Mouse (Mus musculus): ENCODE measurements around the gene Best1. TPM values are rescaled to one million over a fixed set of nuclear protein-coding genes. Genes with fewer than 3 reads are reported as not detected.
A peak's percentile ranks its signal among the peaks of the same experiment; 100 is the strongest.

Best1 gene
- polyA plus RNA-seq (2016; fragmentation: Nextera tagmentation; extraction: Ambion mirVana) = 1.6 TPM in 2 replicates

GRCm38 (mm10) chr19:10001206-10001969 is at the start of gene Best1, which contains the start of gene Rab3il1:
Gene Best1 (minus strand): TSS chr19:10001633.
Gene Rab3il1 (plus strand): TSS chr19:10001669.
- DNase-seq (ENCODE audit: low spot score) = no peak
- Histone ChIP-seq H3K4me1 (no peaks in the 10 kb centered on the region), H3K27me3 (replicated peaks; ENCODE audit: low read depth, poor library complexity, severe bottlenecking) (no peaks in the 10 kb centered on the region), H3K9me3 (0 out of 2 replicates have a peak, but pooled peaks cover 4% of the 10 kb centered on the region), H3K27ac (replicated peaks) (peak within 1 kb of the TSS; percentile 19; the same call in 1 of the 2 replicates), H3K4me3 (no peak within 1 kb of the TSS), H3K36me3 (replicated peaks) (no peaks in the 10 kb centered on the region)
- WGBS = 79% methylated on average over 7 of the region's 7 CpGs

DNA sequence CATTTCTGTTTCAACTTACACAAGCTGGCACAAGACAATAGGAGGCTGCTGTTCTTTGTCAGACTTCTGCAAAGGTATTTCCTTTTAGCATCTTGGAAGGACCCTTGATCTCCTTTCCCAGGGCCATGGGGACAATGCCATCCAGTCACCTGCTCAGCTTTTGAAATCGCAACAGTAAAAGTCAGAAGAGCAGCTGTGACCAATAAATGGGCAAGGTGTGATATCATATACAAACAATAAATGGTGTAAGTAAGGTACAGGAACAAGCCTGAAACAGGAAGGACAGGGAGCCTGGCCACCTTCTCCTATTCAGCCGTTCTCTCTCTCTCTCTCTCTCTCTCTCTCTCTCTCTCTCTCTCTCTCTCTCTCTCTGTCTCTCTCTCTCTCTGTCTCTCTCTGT is 49.0 kb upstream of the Best1 start:
- Histone ChIP-seq H3K36me3 (replicated peaks) (peaks cover 6% of the 10 kb centered on the region; the same call in 1 of the 2 replicates), H3K4me3 (no peak overlapping the region), H3K9me3 (no peaks in the 10 kb centered on the region), H3K27ac (replicated peaks) (no peak overlapping the region), H3K27me3 (replicated peaks; ENCODE audit: low read depth, poor library complexity, severe bottlenecking) (no peaks in the 10 kb centered on the region; the same call in 1 of the 2 replicates), H3K4me1 (0 out of 2 replicates have a peak, but pooled peaks cover 4% of the 10 kb centered on the region)
- no peak for DNase-seq (ENCODE audit: low spot score)
- WGBS = 84% methylated on average over 2 of the region's 2 CpGs

DNA sequence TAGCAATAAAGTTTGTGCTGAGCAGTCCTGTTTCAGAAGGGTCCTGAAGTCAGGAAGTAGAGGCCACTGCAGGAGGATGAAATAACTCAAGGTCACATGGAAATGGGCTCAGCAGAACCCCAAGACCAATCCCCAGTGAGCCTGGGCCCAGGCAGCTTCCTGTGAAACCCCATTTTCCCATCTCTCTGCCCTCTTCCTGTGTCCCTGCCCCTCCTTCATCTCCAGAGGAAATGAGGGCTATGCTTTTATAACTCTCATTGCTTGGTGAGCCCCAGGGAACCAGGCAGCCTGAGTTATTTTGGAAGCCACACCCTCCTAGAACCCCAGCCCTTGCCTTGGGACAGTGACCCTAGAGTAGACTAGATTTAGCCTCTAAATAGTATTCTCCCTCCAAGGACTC is 48.1 kb upstream of the Best1 start:
- Histone ChIP-seq H3K36me3 (replicated peaks) (peaks cover 5% of the 10 kb centered on the region; the same call in 1 of the 2 replicates), H3K27ac (replicated peaks) (no peak overlapping the region; the same call in 1 of the 2 replicates), H3K4me1 (0 out of 2 replicates have a peak, but pooled peaks cover 4% of the 10 kb centered on the region), H3K4me3 (no peak overlapping the region), H3K27me3 (replicated peaks; ENCODE audit: low read depth, poor library complexity, severe bottlenecking) (no peaks in the 10 kb centered on the region; the same call in 1 of the 2 replicates), H3K9me3 (no peaks in the 10 kb centered on the region)
- no peak for DNase-seq (ENCODE audit: low spot score)

- Histone ChIP-seq H3K4me3 (no peak overlapping the region), H3K36me3 (replicated peaks) (no peaks in the 10 kb centered on the region), H3K27me3 (replicated peaks; ENCODE audit: low read depth, poor library complexity, severe bottlenecking) (peaks cover 14% of the 10 kb centered on the region), H3K9me3 (no peaks in the 10 kb centered on the region), H3K4me1 (peaks cover 10% of the 10 kb centered on the region), H3K27ac (replicated peaks) (no peak overlapping the region)
- no peak for DNase-seq (ENCODE audit: low spot score)
- 64% methylated on average over 3 of the region's 3 CpGs for WGBS
Observed at GRCm38 (mm10) chr19:10046983-10047382, 45.5 kb upstream of the Best1 start.

GRCm38 (mm10) chr19:10046346-10046745 is 44.9 kb upstream of the Best1 start:
- no peak for DNase-seq (ENCODE audit: low spot score)
- Histone ChIP-seq H3K4me1 (peaks cover 16% of the 10 kb centered on the region), H3K36me3 (replicated peaks) (no peaks in the 10 kb centered on the region), H3K9me3 (no peaks in the 10 kb centered on the region), H3K27ac (replicated peaks) (no peak overlapping the region), H3K27me3 (replicated peaks; ENCODE audit: low read depth, poor library complexity, severe bottlenecking) (peaks cover 16% of the 10 kb centered on the region), H3K4me3 (no peak overlapping the region)
- WGBS = 77% methylated on average over 4 of the region's 4 CpGs

GRCm38 (mm10) chr19:10045707-10046106 is 44.3 kb upstream of the Best1 start:
- H3K4me1 ChIP-seq = peaks cover 22% of the 10 kb centered on the region
- H3K27ac ChIP-seq (replicated peaks) = no peak overlapping the region
- DNase-seq (ENCODE audit: low spot score) = no peak
- 78% methylated on average over 2 of the region's 2 CpGs for WGBS
- no peaks in the 10 kb centered on the region for H3K9me3 ChIP-seq
- H3K27me3 ChIP-seq (replicated peaks; ENCODE audit: low read depth, poor library complexity, severe bottlenecking) = peaks cover 22% of the 10 kb centered on the region
- H3K4me3 ChIP-seq = no peak overlapping the region
- no peaks in the 10 kb centered on the region for H3K36me3 ChIP-seq (replicated peaks)

- peaks cover 24% of the 10 kb centered on the region for H3K4me1 ChIP-seq
- H3K36me3 ChIP-seq (replicated peaks) = no peaks in the 10 kb centered on the region
- H3K27me3 ChIP-seq (replicated peaks; ENCODE audit: low read depth, poor library complexity, severe bottlenecking) = peaks cover 36% of the 10 kb centered on the region
- no peak overlapping the region for H3K27ac ChIP-seq (replicated peaks)
- no peak overlapping the region for H3K4me3 ChIP-seq
- DNase-seq (ENCODE audit: low spot score) = no peak
- no peaks in the 10 kb centered on the region for H3K9me3 ChIP-seq
Observed at GRCm38 (mm10) chr19:10043643-10044042, 42.2 kb upstream of the Best1 start.

DNA sequence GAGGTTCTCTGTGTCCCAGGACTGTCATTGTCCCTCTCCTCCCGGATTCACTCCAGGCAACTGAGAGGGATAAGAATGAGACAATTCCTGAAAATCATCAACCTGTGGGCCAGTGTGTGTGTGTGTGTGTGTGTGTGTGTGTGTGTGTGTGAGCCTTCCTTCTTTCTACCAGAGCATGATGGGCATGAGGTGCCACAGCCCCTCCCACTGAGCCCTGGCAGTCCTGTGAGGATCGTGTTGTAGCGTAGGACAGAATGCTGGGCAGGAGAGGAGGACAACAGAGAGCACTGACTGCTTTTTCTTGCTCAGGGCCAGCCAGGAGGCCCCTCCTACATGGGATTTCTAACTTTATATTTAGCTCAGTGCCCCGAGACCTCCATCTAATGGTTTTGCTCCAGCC is 41.4 kb upstream of the Best1 start:
- H3K27me3 ChIP-seq (replicated peaks; ENCODE audit: low read depth, poor library complexity, severe bottlenecking) = peaks cover 36% of the 10 kb centered on the region
- 84% methylated on average over 4 of the region's 4 CpGs for WGBS
- no peak overlapping the region for H3K27ac ChIP-seq (replicated peaks)
- no peak overlapping the region for H3K4me3 ChIP-seq
- peaks cover 24% of the 10 kb centered on the region for H3K4me1 ChIP-seq
- H3K36me3 ChIP-seq (replicated peaks) = no peaks in the 10 kb centered on the region
- no peaks in the 10 kb centered on the region for H3K9me3 ChIP-seq
- DNase-seq (ENCODE audit: low spot score) = no peak

- no peaks in the 10 kb centered on the region for H3K9me3 ChIP-seq
- no peak overlapping the region for H3K27ac ChIP-seq (replicated peaks)
- H3K27me3 ChIP-seq (replicated peaks; ENCODE audit: low read depth, poor library complexity, severe bottlenecking) = peaks cover 36% of the 10 kb centered on the region
- H3K4me1 ChIP-seq = peaks cover 24% of the 10 kb centered on the region
- WGBS = 50% methylated on average over 6 of the region's 6 CpGs
- no peaks in the 10 kb centered on the region for H3K36me3 ChIP-seq (replicated peaks)
- DNase-seq (ENCODE audit: low spot score) = no peak
- H3K4me3 ChIP-seq = peak overlapping the region; percentile 73
Observed at GRCm38 (mm10) chr19:10042232-10042631, 40.8 kb upstream of the Best1 start.

- WGBS = under 1% methylated on average over 69 of the region's 69 CpGs
- no peaks in the 10 kb centered on the region for H3K9me3 ChIP-seq
- peaks cover 24% of the 10 kb centered on the region for H3K4me1 ChIP-seq
- DNase-seq (ENCODE audit: low spot score) = peak; percentile 87
- H3K27me3 ChIP-seq (replicated peaks; ENCODE audit: low read depth, poor library complexity, severe bottlenecking) = peaks cover 36% of the 10 kb centered on the region
- peaks cover under 1% of the 10 kb centered on the region; the same call in 1 of the 2 replicates for H3K36me3 ChIP-seq (replicated peaks)
- H3K27ac ChIP-seq (replicated peaks) = peak within 1 kb of the TSS; percentile 81
- H3K4me3 ChIP-seq = peak within 1 kb of the TSS; percentile 73
Observed at GRCm38 (mm10) chr19:10041388-10042148, 40.1 kb upstream of the Best1 start, which contains the start of gene Fads3. Gene Fads3 (plus strand): TSS chr19:10041569.

DNA sequence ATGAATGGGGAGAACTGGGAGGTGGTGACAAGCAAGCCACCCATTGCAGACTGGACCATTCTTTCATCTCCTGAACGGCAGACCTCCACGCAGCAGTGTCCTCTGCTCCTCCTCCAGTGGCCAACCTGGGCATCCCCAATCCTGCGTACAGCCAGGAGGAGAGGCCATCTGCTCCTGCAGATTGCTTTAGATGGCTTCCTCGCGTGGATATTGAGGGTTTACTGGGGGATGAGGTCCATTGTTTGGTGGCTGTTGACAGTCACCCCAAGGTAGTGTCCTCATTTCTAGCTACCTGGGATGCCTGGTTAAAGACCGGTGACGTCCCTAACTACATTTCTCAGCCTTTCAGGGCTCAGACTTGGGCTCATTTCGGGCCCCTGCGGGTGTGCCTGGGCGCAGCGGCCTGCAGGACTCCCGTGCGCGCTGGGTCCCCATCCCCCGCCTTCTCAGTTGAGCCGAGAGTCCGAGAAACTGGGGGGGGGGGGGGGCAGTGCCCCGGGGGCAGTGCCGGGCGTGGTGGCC is 39.5 kb upstream of the Best1 start:
- WGBS = 7% methylated on average over 20 of the region's 20 CpGs
- H3K4me3 ChIP-seq = peak overlapping the region; percentile 73
- no peak for DNase-seq (ENCODE audit: low spot score)
- H3K36me3 ChIP-seq (replicated peaks) = peaks cover 7% of the 10 kb centered on the region
- peaks cover 24% of the 10 kb centered on the region for H3K4me1 ChIP-seq
- peaks cover 36% of the 10 kb centered on the region for H3K27me3 ChIP-seq (replicated peaks; ENCODE audit: low read depth, poor library complexity, severe bottlenecking)
- H3K27ac ChIP-seq (replicated peaks) = peak overlapping the region; percentile 81
- H3K9me3 ChIP-seq = no peaks in the 10 kb centered on the region

- DNase-seq (ENCODE audit: low spot score) = no peak
- Histone ChIP-seq H3K27ac (replicated peaks) (no peak overlapping the region), H3K4me3 (no peak overlapping the region), H3K36me3 (replicated peaks) (peaks cover 20% of the 10 kb centered on the region), H3K4me1 (peaks cover 35% of the 10 kb centered on the region), H3K9me3 (no peaks in the 10 kb centered on the region), H3K27me3 (replicated peaks; ENCODE audit: low read depth, poor library complexity, severe bottlenecking) (peaks cover 36% of the 10 kb centered on the region)
- 93% methylated on average over 2 of the region's 2 CpGs for WGBS
Observed at GRCm38 (mm10) chr19:10039615-10040014, 38.2 kb upstream of the Best1 start.
